Mouse (Mus musculus) bone marrow, adult 2 months (tissue): ENCODE measurements around the gene Tent4b.

Experiments
- CTCF ChIP-seq: fragments of 200-500 bp; IDR thresholded peaks from 2 replicates; pipeline ENCODE4 v1.5.1; 2011; ENCODE audit warnings: low read length, control low read depth; ENCODE audit not compliant: control insufficient read depth, insufficient read depth
- POLR2A ChIP-seq: fragments of 200-500 bp; IDR thresholded peaks from 2 replicates; pipeline ENCODE4 v1.6.1; 2011; ENCODE audit warnings: low read depth, mild to moderate bottlenecking, control low read depth, low read length, borderline replicate concordance; ENCODE audit not compliant: control insufficient read depth

- TF ChIP-seq POLR2A: no peak
- no peak for TF ChIP-seq CTCF
These were observed 15.9 kb upstream of the Tent4b start for GRCm38 (mm10) chr8:88183121-88183520.
